Mouse (Mus musculus): Measurements from ENCODE around the gene Rapgef1. TPM values are rescaled to one million over a fixed set of nuclear protein-coding genes. Genes with fewer than 3 reads are reported as not detected.

Rapgef1 gene
- total and polyA plus RNA-seq, 2 experiments from 2014 or later: 19.4 to 99.1 TPM

- DNase-seq (no peak), ATAC-seq (no peak)
- Histone ChIP-seq H3K4me1 (ENCODE audit: insufficient read depth) (no peaks in the 10 kb centered on the region), H3K4me3 (ENCODE audit: low read depth, low read length) (no peak overlapping the region), H3K36me3 (ENCODE audit: insufficient read depth) (peaks cover 88% of the 10 kb centered on the region), H3K27ac (ENCODE audit: low read depth, low read length) (no peak overlapping the region), H3K9me3 (ENCODE audit: low read length) (no peaks in the 10 kb centered on the region), H3K9ac (no peak overlapping the region), H3K27me3 (ENCODE audit: insufficient read depth, low read length) (no peaks in the 10 kb centered on the region), H3K4me2 (ENCODE audit: low read depth) (no peak overlapping the region)
- WGBS: 77% methylated on average over 5 of the region's 5 CpGs
- no peak for TF ChIP-seq CTCF (IDR thresholded peaks at IDR 0.05; ENCODE audit: low read depth)
Observed at GRCm38 (mm10) chr2:29724664-29725365, 105.3 kb downstream of the Rapgef1 start.

- DNase-seq (no peak), ATAC-seq (no peak)
- Histone ChIP-seq H3K4me2 (ENCODE audit: low read depth) (no peak overlapping the region), H3K4me3 (ENCODE audit: low read depth, low read length) (no peak overlapping the region), H3K27ac (ENCODE audit: low read depth, low read length) (no peak overlapping the region), H3K36me3 (ENCODE audit: insufficient read depth) (peaks cover 93% of the 10 kb centered on the region), H3K9ac (no peak overlapping the region), H3K9me3 (ENCODE audit: low read length) (no peaks in the 10 kb centered on the region), H3K27me3 (ENCODE audit: insufficient read depth, low read length) (no peaks in the 10 kb centered on the region), H3K4me1 (ENCODE audit: insufficient read depth) (no peaks in the 10 kb centered on the region)
- 47% methylated on average over 2 of the region's 2 CpGs for WGBS
- no peak for TF ChIP-seq CTCF (IDR thresholded peaks at IDR 0.05; ENCODE audit: low read depth)
Observed at GRCm38 (mm10) chr2:29729500-29729899, 110.0 kb downstream of the Rapgef1 start.

- no peak overlapping the region for H3K4me2 ChIP-seq (ENCODE audit: low read depth)
- 76% methylated on average over 3 of the region's 3 CpGs for WGBS
- no peak overlapping the region for H3K9ac ChIP-seq
- H3K9me3 ChIP-seq (ENCODE audit: low read length): no peaks in the 10 kb centered on the region
- peak; percentile 51 for TF ChIP-seq CTCF (IDR thresholded peaks at IDR 0.05; ENCODE audit: low read depth)
- DNase-seq (no peak), ATAC-seq (no peak)
- no peaks in the 10 kb centered on the region for H3K4me1 ChIP-seq (ENCODE audit: insufficient read depth)
- H3K27me3 ChIP-seq (ENCODE audit: insufficient read depth, low read length): no peaks in the 10 kb centered on the region
- H3K27ac ChIP-seq (ENCODE audit: low read depth, low read length): no peak overlapping the region
- H3K36me3 ChIP-seq (ENCODE audit: insufficient read depth): peaks cover 95% of the 10 kb centered on the region
- H3K4me3 ChIP-seq (ENCODE audit: low read depth, low read length): no peak overlapping the region
Observed at GRCm38 (mm10) chr2:29731545-29731944, 112.0 kb downstream of the Rapgef1 start.

GRCm38 (mm10) chr2:29732559-29732958, 113.0 kb downstream of the Rapgef1 start:
- ATAC-seq (no peak), DNase-seq (no peak)
- Histone ChIP-seq H3K4me2 (ENCODE audit: low read depth) (no peak overlapping the region), H3K27me3 (ENCODE audit: insufficient read depth, low read length) (no peaks in the 10 kb centered on the region), H3K4me1 (ENCODE audit: insufficient read depth) (no peaks in the 10 kb centered on the region), H3K36me3 (ENCODE audit: insufficient read depth) (peaks cover 95% of the 10 kb centered on the region), H3K9me3 (ENCODE audit: low read length) (no peaks in the 10 kb centered on the region), H3K27ac (ENCODE audit: low read depth, low read length) (no peak overlapping the region), H3K4me3 (ENCODE audit: low read depth, low read length) (no peak overlapping the region), H3K9ac (no peak overlapping the region)
- no peak for TF ChIP-seq CTCF (IDR thresholded peaks at IDR 0.05; ENCODE audit: low read depth)
- WGBS: 93% methylated on average over 10 of the region's 10 CpGs

GRCm38 (mm10) chr2:29733348-29733747, 113.8 kb downstream of the Rapgef1 start:
- no peaks in the 10 kb centered on the region for H3K4me1 ChIP-seq (ENCODE audit: insufficient read depth)
- H3K4me3 ChIP-seq (ENCODE audit: low read depth, low read length): no peak overlapping the region
- 96% methylated on average over 5 of the region's 5 CpGs for WGBS
- no peaks in the 10 kb centered on the region for H3K27me3 ChIP-seq (ENCODE audit: insufficient read depth, low read length)
- no peak for TF ChIP-seq CTCF (IDR thresholded peaks at IDR 0.05; ENCODE audit: low read depth)
- no peak overlapping the region for H3K4me2 ChIP-seq (ENCODE audit: low read depth)
- H3K9me3 ChIP-seq (ENCODE audit: low read length): no peaks in the 10 kb centered on the region
- H3K27ac ChIP-seq (ENCODE audit: low read depth, low read length): no peak overlapping the region
- no peak for DNase-seq
- no peak for ATAC-seq
- no peak overlapping the region for H3K9ac ChIP-seq
- H3K36me3 ChIP-seq (ENCODE audit: insufficient read depth): peaks cover 95% of the 10 kb centered on the region

GRCm38 (mm10) chr2:29735708-29736107, 116.2 kb downstream of the Rapgef1 start:
- TF ChIP-seq CTCF (IDR thresholded peaks at IDR 0.05; ENCODE audit: low read depth): no peak
- no peak overlapping the region for H3K27ac ChIP-seq (ENCODE audit: low read depth, low read length)

GRCm38 (mm10) chr2:29737209-29737925, 117.8 kb downstream of the Rapgef1 start:
- DNase-seq (no peak), ATAC-seq (no peak)
- Histone ChIP-seq H3K9me3 (ENCODE audit: low read length) (no peaks in the 10 kb centered on the region), H3K27me3 (ENCODE audit: insufficient read depth, low read length) (no peaks in the 10 kb centered on the region), H3K4me1 (ENCODE audit: insufficient read depth) (no peaks in the 10 kb centered on the region), H3K4me2 (ENCODE audit: low read depth) (no peak overlapping the region), H3K9ac (no peak overlapping the region), H3K36me3 (ENCODE audit: insufficient read depth) (peaks cover 78% of the 10 kb centered on the region), H3K27ac (ENCODE audit: low read depth, low read length) (no peak overlapping the region), H3K4me3 (ENCODE audit: low read depth, low read length) (no peak overlapping the region)
- WGBS: 87% methylated on average over 12 of the region's 12 CpGs
- no peak for TF ChIP-seq CTCF (IDR thresholded peaks at IDR 0.05; ENCODE audit: low read depth)

More at GRCm38 (mm10) chr2:29735708-29736107, 116.2 kb downstream of the Rapgef1 start:
- Histone ChIP-seq H3K9ac (no peak overlapping the region), H3K4me1 (ENCODE audit: insufficient read depth) (no peaks in the 10 kb centered on the region), H3K9me3 (ENCODE audit: low read length) (no peaks in the 10 kb centered on the region), H3K36me3 (ENCODE audit: insufficient read depth) (peaks cover 91% of the 10 kb centered on the region), H3K4me3 (ENCODE audit: low read depth, low read length) (no peak overlapping the region), H3K27me3 (ENCODE audit: insufficient read depth, low read length) (no peaks in the 10 kb centered on the region), H3K4me2 (ENCODE audit: low read depth) (no peak overlapping the region)
- ATAC-seq: no peak
- WGBS: 92% methylated on average over 12 of the region's 12 CpGs
- DNase-seq: no peak
